Mouse (Mus musculus): ENCODE results near the gene Col13a1.

Col13a1 gene

DNA sequence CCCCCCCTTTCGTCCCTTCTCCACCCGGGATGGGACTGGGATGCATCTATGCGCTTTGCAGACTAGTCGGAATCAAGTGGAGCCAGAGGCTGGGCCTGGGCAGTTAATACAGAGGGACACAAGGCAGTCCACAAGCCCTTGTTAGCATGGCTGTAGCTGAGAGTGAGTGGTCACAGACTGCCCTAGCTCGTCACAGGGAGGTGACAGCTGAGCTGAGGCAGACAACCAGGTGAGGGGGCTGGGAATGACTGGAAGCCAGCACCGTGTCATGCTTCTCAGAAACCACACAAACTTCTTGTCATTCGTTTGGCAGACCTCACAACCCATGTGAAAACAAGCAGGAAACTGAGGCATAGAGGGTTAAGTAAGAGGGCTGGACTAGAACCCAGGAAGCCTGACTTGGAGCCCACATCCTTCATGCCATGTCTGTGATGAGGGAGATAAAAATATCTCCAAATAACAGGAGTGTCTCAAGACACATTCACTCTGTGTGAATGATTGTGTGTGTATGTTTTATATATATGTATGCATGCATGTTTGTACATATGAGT lies 10.8 kb downstream of the Col13a1 start:
- no peak for DNase-seq (ENCODE audit: low spot score in 2 of 2)

GRCm38 (mm10) chr10:61967207-61967606 lies 11.7 kb downstream of the Col13a1 start:
- DNase-seq (ENCODE audit: low spot score in 2 of 2): no peak

GRCm38 (mm10) chr10:61965386-61965841 lies 13.5 kb downstream of the Col13a1 start:
- no peak for DNase-seq (ENCODE audit: low spot score in 2 of 2)

DNA sequence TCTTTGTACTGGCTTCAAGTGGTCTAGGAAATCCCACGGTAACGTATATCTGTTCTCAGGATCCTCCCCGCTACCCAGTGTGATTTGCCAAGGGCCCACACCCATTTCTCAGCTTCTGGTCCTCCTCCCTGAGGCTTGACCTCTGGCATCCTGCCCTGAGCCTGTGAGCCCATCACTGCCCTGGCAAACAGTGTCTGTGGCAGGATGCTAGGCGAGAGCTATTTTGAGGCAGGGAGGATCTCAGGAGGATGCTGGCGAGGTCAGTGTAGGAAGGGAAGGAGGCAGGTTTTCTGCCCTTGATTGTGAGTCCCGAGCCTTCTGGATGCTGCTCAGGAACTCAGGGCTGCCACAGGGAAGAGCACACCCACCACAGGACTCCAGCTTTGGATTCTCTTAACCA lies 22.2 kb downstream of the Col13a1 start:
- DNase-seq (ENCODE audit: low spot score in 2 of 2): no peak

DNA sequence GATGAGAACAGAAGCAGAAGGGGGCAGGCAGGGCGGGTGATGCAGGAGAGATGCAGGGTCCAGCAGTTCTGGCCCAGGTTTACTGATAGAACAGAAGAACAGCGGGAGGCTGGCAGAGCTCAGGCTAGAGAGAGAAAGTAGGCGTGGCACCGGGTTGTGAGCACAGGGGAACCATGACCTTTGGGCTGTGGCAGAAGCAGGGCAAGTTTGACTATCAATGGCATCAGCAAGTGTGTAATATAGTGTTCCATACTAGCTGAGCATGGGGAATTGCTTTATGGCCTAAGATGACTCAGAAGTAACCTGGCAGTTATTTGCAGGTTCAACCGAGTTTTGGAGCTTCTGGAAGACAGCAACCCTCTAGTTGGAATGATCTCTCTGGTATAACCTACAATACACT lies 25.0 kb downstream of the Col13a1 start:
- DNase-seq (ENCODE audit: low spot score in 2 of 2): no peak

GRCm38 (mm10) chr10:61949542-61949941 lies 29.4 kb downstream of the Col13a1 start:
- peak; percentile 27 to 47 for DNase-seq (ENCODE audit: low spot score in 2 of 2)

GRCm38 (mm10) chr10:61944386-61944785 lies 34.5 kb downstream of the Col13a1 start:
- DNase-seq (ENCODE audit: low spot score in 2 of 2): no peak

- DNase-seq (ENCODE audit: low spot score in 2 of 2): no peak
Measured at GRCm38 (mm10) chr10:61943480-61943879, 35.4 kb downstream of the Col13a1 start.

GRCm38 (mm10) chr10:61942719-61943118 lies 36.2 kb downstream of the Col13a1 start:
- DNase-seq (ENCODE audit: low spot score in 2 of 2): no peak

GRCm38 (mm10) chr10:61936211-61937121 lies 42.4 kb downstream of the Col13a1 start:
- no peak for DNase-seq (ENCODE audit: low spot score in 2 of 2)

DNA sequence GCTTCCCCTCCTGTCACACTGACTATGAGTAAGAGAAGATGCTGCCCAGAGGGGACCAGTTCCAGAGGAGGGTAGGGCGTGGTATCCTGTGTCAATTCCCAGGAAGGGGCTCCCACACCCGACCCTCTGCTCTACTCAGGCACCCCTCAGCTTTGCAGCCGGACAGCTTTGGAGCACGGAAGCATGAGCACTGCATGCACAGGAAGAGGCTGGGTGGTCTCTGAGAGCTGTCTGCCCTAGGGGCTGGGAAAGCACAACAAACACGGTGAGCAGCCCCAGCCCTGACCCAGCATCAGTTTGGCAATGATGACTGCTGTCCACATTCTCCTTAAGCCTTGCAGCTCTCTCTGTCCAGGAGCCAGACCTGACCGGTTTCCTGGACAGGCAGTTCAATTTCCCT lies 47.2 kb downstream of the Col13a1 start:
- no peak for DNase-seq (ENCODE audit: low spot score in 2 of 2)

- DNase-seq (ENCODE audit: low spot score in 2 of 2): no peak
Measured at GRCm38 (mm10) chr10:61929901-61930300, 49.0 kb downstream of the Col13a1 start.

DNA sequence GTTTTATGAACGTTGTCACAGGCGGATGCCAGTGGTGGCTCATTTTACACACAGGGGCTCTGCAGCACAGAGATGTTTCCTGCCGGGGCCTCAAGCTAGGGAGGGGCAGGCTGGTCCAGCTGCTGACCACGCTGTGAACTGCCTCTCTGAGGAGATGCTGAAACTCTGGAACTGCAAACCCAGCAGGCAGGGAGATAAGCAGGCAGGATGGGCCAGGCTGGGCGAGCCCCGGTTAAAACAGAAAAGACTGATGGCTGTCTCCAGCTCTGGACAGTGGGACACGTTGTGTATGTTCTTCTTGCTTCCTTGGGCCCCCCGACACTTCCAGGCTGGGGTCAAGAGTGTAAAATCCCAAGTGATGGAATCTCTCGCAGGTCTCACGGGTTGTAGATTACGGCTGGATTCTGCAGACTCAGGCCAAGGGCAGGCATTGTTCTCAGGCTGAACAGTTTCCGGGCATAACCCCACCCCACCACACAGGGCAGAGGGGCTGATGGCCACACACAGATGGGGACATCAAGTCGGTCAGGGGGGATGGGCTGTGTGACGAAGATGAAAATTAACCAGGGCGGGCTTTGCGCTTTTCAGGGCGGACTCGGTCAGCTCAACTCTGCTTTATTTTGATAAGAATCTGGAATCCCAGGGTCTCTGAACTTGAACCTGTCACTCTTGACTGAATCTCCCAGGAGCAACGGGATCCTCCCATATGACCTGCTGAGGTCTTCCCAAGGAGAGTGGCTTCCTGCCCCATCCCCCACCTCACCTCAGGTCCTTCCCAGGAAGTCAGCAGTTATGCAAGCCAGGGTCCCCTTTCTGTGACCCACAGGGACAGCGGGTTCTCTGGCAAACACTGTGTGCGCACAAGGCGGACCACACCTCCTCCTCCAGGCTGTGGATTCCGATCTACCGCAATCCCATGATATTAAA lies 49.9 kb downstream of the Col13a1 start:
- DNase-seq (ENCODE audit: low spot score in 2 of 2): no peak

- DNase-seq (ENCODE audit: low spot score in 2 of 2): no peak
Measured at GRCm38 (mm10) chr10:61925691-61926090, 53.2 kb downstream of the Col13a1 start.

DNA sequence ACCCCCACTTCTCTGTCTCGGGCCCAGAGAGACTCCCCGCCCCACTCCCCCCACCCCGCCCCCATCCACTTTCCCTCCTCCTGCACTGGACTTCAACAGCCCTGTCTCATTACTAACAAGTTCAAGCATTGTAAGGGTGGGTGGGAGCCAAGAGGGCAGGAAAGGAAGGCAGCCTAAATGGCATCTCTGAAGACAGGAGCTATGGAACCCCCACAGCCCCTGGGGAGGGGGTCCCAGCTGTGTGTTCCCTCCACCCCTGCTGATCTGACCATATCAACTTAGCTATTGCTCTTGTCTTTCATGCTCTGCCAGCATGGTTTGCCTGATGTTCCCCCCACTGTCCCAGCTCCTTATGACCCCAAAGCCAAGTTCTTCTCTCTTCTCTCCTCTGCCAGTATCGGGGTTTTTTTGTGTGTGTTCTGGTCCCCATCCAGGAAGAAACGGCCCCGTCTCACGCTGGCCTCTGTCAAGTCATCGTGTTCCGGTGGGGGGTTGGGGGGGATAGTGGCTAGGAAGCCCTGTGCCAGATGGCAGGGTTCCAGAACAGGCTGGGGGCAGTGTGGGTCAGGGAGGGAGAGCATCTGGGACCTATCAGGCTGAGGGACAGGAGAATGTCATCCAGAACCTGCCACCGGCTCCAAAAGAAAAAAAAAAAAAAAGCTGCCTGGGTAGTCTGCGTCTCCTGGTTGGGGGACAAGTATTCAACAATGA lies 58.1 kb downstream of the Col13a1 start:
- DNase-seq (ENCODE audit: low spot score in 2 of 2): no peak

- no peak for DNase-seq (ENCODE audit: low spot score in 2 of 2)
Measured at GRCm38 (mm10) chr10:61919924-61920654, 58.8 kb downstream of the Col13a1 start.

DNA sequence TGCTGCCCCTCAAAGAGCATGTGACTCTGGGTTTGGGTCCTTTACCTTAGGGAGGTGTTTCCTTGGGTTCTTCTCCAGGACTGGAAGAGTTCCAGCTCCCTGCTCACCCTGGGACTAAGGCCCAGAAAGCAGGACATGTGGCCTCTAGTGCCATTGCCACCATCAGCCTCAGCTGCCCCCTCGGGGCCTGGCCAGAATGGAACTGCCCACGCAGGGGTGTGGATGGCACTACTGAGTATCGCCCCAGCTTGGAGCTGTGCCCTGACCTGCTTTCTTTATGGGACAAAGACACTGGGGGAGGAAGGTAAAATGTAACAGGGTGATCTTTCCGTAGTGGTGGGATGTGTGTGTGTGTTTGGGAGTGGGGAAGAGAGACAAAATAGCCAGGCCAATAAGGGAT lies 59.4 kb downstream of the Col13a1 start:
- DNase-seq (ENCODE audit: low spot score in 2 of 2): no peak

GRCm38 (mm10) chr10:61917066-61917465 lies 61.8 kb downstream of the Col13a1 start:
- DNase-seq (ENCODE audit: low spot score in 2 of 2): no peak

GRCm38 (mm10) chr10:61911770-61912169 lies 67.1 kb downstream of the Col13a1 start:
- DNase-seq (ENCODE audit: low spot score in 2 of 2): no peak

DNA sequence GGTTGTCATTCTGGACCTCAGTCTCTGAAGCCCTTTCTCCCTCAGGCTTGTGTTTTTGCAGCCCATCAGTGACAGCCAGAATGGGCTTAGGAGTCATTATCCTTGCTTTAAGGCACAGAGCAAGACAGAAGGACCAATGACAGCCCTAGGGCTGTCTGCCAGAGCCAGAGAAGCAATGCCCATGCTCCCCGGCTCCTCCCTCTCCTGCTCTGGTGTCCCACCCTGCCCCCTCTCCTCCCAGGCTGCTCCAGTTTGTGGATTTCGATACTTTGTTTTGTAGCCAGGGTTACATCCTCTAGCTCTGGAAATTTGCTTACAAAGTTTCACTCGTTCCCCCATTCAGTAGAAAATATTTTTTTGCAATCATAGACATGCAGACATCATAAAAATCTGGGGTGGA lies 69.9 kb downstream of the Col13a1 start:
- no peak for DNase-seq (ENCODE audit: low spot score in 2 of 2)

- DNase-seq (ENCODE audit: low spot score in 2 of 2): no peak
Measured at GRCm38 (mm10) chr10:61906226-61906625, 72.7 kb downstream of the Col13a1 start.

Measured in frontal cortex, postnatal 10 days (tissue).